Mouse (Mus musculus): Measurements from ENCODE around the gene Zfp664. TPM values are rescaled to one million over a fixed set of nuclear protein-coding genes. Genes with fewer than 3 reads are reported as not detected.

The Zfp664 gene
- 92.8 and 93.8 TPM in 2 replicates for polyA plus RNA-seq (2015; fragmentation: Nextera tagmentation; extraction: Ambion mirVana)

GRCm38 (mm10) chr5:124862013-124862866 is at the start of gene Zfp664, which contains the start of gene Ccdc92:
TSS of gene Zfp664 (plus strand) at chr5:124862691.
TSS of gene Ccdc92 (minus strand) at chr5:124862424.
- peak within 1 kb of the TSS; percentile 94 for H3K4me3 ChIP-seq (replicated peaks; ENCODE audit: low read depth, low read length)
- peak within 1 kb of the TSS; percentile 74 for H3K4me2 ChIP-seq (ENCODE audit: low read length)
- H3K36me3 ChIP-seq (ENCODE audit: insufficient read depth, low read length) = no peaks in the 10 kb centered on the region
- TF ChIP-seq CTCF (IDR thresholded peaks at IDR 0.05; ENCODE audit: low read depth) = no peak
- under 1% methylated on average over 93 of the region's 103 CpGs for WGBS
- H3K27ac ChIP-seq = peak within 1 kb of the TSS; percentile 86
- peak within 1 kb of the TSS; percentile 84 for H3K9ac ChIP-seq (ENCODE audit: low read depth, low read length)
- H3K27me3 ChIP-seq (ENCODE audit: insufficient read depth, low read length) = no peaks in the 10 kb centered on the region
- ATAC-seq (replicated peaks; ENCODE audit: low FRiP score, low read depth) = peak; percentile 91
- H3K9me3 ChIP-seq (replicated peaks; ENCODE audit: low read length) = no peaks in the 10 kb centered on the region
- peak; percentile 98 for DNase-seq (ENCODE audit: low spot score)
- peaks cover 9% of the 10 kb centered on the region; the same call in 1 of the 2 replicates for H3K4me1 ChIP-seq (replicated peaks; ENCODE audit: insufficient read depth, low read length)

GRCm38 (mm10) chr5:124814797-124815196 is 47.7 kb upstream of the Zfp664 start:
- ATAC-seq (replicated peaks; ENCODE audit: low FRiP score, low read depth) (no peak), DNase-seq (ENCODE audit: low spot score) (peak; percentile 1)
- TF ChIP-seq CTCF (IDR thresholded peaks at IDR 0.05; ENCODE audit: low read depth) = no peak
- Histone ChIP-seq H3K36me3 (ENCODE audit: insufficient read depth, low read length) (no peaks in the 10 kb centered on the region), H3K4me2 (ENCODE audit: low read length) (no peak overlapping the region), H3K4me3 (replicated peaks; ENCODE audit: low read depth, low read length) (no peak overlapping the region), H3K4me1 (replicated peaks; ENCODE audit: insufficient read depth, low read length) (no peaks in the 10 kb centered on the region), H3K9ac (ENCODE audit: low read depth, low read length) (no peak overlapping the region), H3K27ac (no peak overlapping the region), H3K27me3 (ENCODE audit: insufficient read depth, low read length) (no peaks in the 10 kb centered on the region), H3K9me3 (replicated peaks; ENCODE audit: low read length) (no peaks in the 10 kb centered on the region)
- WGBS = 53% methylated on average over 5 of the region's 5 CpGs

GRCm38 (mm10) chr5:124817050-124817449 is 45.4 kb upstream of the Zfp664 start:
- Histone ChIP-seq H3K27ac (no peak overlapping the region), H3K4me2 (ENCODE audit: low read length) (no peak overlapping the region), H3K4me3 (replicated peaks; ENCODE audit: low read depth, low read length) (no peak overlapping the region), H3K9me3 (replicated peaks; ENCODE audit: low read length) (no peaks in the 10 kb centered on the region), H3K9ac (ENCODE audit: low read depth, low read length) (no peak overlapping the region), H3K4me1 (replicated peaks; ENCODE audit: insufficient read depth, low read length) (no peaks in the 10 kb centered on the region), H3K27me3 (ENCODE audit: insufficient read depth, low read length) (no peaks in the 10 kb centered on the region), H3K36me3 (ENCODE audit: insufficient read depth, low read length) (no peaks in the 10 kb centered on the region)
- no peak for TF ChIP-seq CTCF (IDR thresholded peaks at IDR 0.05; ENCODE audit: low read depth)
- DNase-seq (ENCODE audit: low spot score) (no peak), ATAC-seq (replicated peaks; ENCODE audit: low FRiP score, low read depth) (no peak)
- 80% methylated on average over 15 of the region's 15 CpGs for WGBS

GRCm38 (mm10) chr5:124822128-124822894 is 40.2 kb upstream of the Zfp664 start:
- Histone ChIP-seq H3K27me3 (ENCODE audit: insufficient read depth, low read length) (no peaks in the 10 kb centered on the region), H3K9ac (ENCODE audit: low read depth, low read length) (no peak overlapping the region), H3K4me1 (replicated peaks; ENCODE audit: insufficient read depth, low read length) (no peaks in the 10 kb centered on the region), H3K36me3 (ENCODE audit: insufficient read depth, low read length) (no peaks in the 10 kb centered on the region), H3K27ac (no peak overlapping the region), H3K4me3 (replicated peaks; ENCODE audit: low read depth, low read length) (no peak overlapping the region), H3K4me2 (ENCODE audit: low read length) (no peak overlapping the region), H3K9me3 (replicated peaks; ENCODE audit: low read length) (no peaks in the 10 kb centered on the region)
- 75% methylated on average over 18 of the region's 18 CpGs for WGBS
- TF ChIP-seq CTCF (IDR thresholded peaks at IDR 0.05; ENCODE audit: low read depth) = no peak
- DNase-seq (ENCODE audit: low spot score) = no peak
- ATAC-seq (replicated peaks; ENCODE audit: low FRiP score, low read depth) = no peak

- H3K4me2 ChIP-seq (ENCODE audit: low read length) = no peak overlapping the region
- DNase-seq (ENCODE audit: low spot score) (no peak), ATAC-seq (replicated peaks; ENCODE audit: low FRiP score, low read depth) (no peak)
- WGBS = 90% methylated on average over 12 of the region's 12 CpGs
- H3K27me3 ChIP-seq (ENCODE audit: insufficient read depth, low read length) = no peaks in the 10 kb centered on the region
- H3K9ac ChIP-seq (ENCODE audit: low read depth, low read length) = no peak overlapping the region
- no peak for TF ChIP-seq CTCF (IDR thresholded peaks at IDR 0.05; ENCODE audit: low read depth)
- no peaks in the 10 kb centered on the region for H3K9me3 ChIP-seq (replicated peaks; ENCODE audit: low read length)
- no peaks in the 10 kb centered on the region for H3K36me3 ChIP-seq (ENCODE audit: insufficient read depth, low read length)
- no peak overlapping the region for H3K4me3 ChIP-seq (replicated peaks; ENCODE audit: low read depth, low read length)
- no peaks in the 10 kb centered on the region for H3K4me1 ChIP-seq (replicated peaks; ENCODE audit: insufficient read depth, low read length)
- H3K27ac ChIP-seq = no peak overlapping the region
Measured at GRCm38 (mm10) chr5:124830331-124830730, 32.2 kb upstream of the Zfp664 start.

- DNase-seq (ENCODE audit: low spot score) (no peak), ATAC-seq (replicated peaks; ENCODE audit: low FRiP score, low read depth) (no peak)
- H3K27ac ChIP-seq = no peak overlapping the region
- H3K4me2 ChIP-seq (ENCODE audit: low read length) = no peak overlapping the region
- no peak overlapping the region for H3K4me3 ChIP-seq (replicated peaks; ENCODE audit: low read depth, low read length)
- no peaks in the 10 kb centered on the region for H3K4me1 ChIP-seq (replicated peaks; ENCODE audit: insufficient read depth, low read length)
- H3K36me3 ChIP-seq (ENCODE audit: insufficient read depth, low read length) = no peaks in the 10 kb centered on the region
- TF ChIP-seq CTCF (IDR thresholded peaks at IDR 0.05; ENCODE audit: low read depth) = no peak
- WGBS = 91% methylated on average over 15 of the region's 15 CpGs
- H3K27me3 ChIP-seq (ENCODE audit: insufficient read depth, low read length) = no peaks in the 10 kb centered on the region
- no peaks in the 10 kb centered on the region for H3K9me3 ChIP-seq (replicated peaks; ENCODE audit: low read length)
- no peak overlapping the region for H3K9ac ChIP-seq (ENCODE audit: low read depth, low read length)
Measured at GRCm38 (mm10) chr5:124835218-124835617, 27.3 kb upstream of the Zfp664 start.

Data from kidney, postnatal 0 days (tissue).